Mouse (Mus musculus) heart, embryonic 16.5 days (tissue): ENCODE measurements around the gene Ppp1r14b. TPM values are rescaled to one million over a fixed set of nuclear protein-coding genes. Genes with fewer than 3 reads are reported as not detected.
"Not testable (repeated sequence)": the region's sequence is repeated elsewhere in the genome, so short reads cannot be mapped to it uniquely, and the experiment has no call there.

Experiments
- ATAC-seq: fragments of 200-750 bp; cut with Nextera tagmentation; replicated peaks from 2 replicates; pipeline ENCODE4 v1.8.0; 2017; ENCODE audit warnings: moderate number of reproducible peaks; ENCODE audit not compliant: insufficient read depth, low FRiP score; ENCODE audit errors: extremely low read depth
- H3K27ac ChIP-seq: fragments of 300-500 bp; sonication (generic); 2 replicates; pipeline ENCODE4 v1.5.1; 2014; ENCODE audit warnings: mild to moderate bottlenecking, low read length, control low read depth, moderate library complexity
- H3K27me3 ChIP-seq: fragments of 300-500 bp; sonication (generic); 2 replicates; pipeline ENCODE4 v1.6.1; 2014; ENCODE audit warnings: low read length, mixed read lengths; ENCODE audit not compliant: control insufficient read depth, insufficient read depth
- H3K36me3 ChIP-seq: fragments of 300-500 bp; sonication (generic); 2 replicates; pipeline ENCODE4 v1.6.1; 2014; ENCODE audit not compliant: control insufficient read depth, insufficient read depth
- H3K4me1 ChIP-seq: fragments of 300-500 bp; sonication (generic); 2 replicates; pipeline ENCODE4 v1.6.1; 2014; ENCODE audit warnings: low read length, mixed read lengths; ENCODE audit not compliant: control insufficient read depth, insufficient read depth
- H3K4me2 ChIP-seq: fragments of 300-500 bp; sonication (generic); 2 replicates; pipeline ENCODE4 v1.6.1; 2014; ENCODE audit warnings: low read depth, mild to moderate bottlenecking, control low read depth, low read length
- H3K4me3 ChIP-seq: fragments of 300-500 bp; sonication (generic); 2 replicates; pipeline ENCODE4 v1.5.1; 2014; ENCODE audit warnings: mild to moderate bottlenecking, control low read depth, low read length
- H3K9ac ChIP-seq: fragments of 300-500 bp; sonication (generic); 2 replicates; pipeline ENCODE4 v1.6.1; 2014; ENCODE audit warnings: low read length, control low read depth
- H3K9me3 ChIP-seq: fragments of 300-500 bp; sonication (generic); replicated peaks from 2 replicates; pipeline ENCODE4 v1.6.1; 2016; ENCODE audit warnings: low read length; ENCODE audit not compliant: control insufficient read depth
- whole genome bisulfite sequencing: fragments of 180-500 bp; shearing (Covaris S2); extraction: QIAGEN DNeasy Blood & Tissue Kit; methylation state at CpG from one replicate; pipeline ENCODE4 v1.1.7; 2014; 5-methylcytosine and 5-hydroxymethylcytosine counted together
- polyA plus RNA-seq: library from polyadenylated mRNA; unstranded; fragments of >200 nt; fragmentation: Nextera tagmentation; extraction: Ambion mirVana; gene quantifications from 2 replicates; pipeline ENCODE4 v1.2.1, GENCODE M21; 2015

Gene Ppp1r14b
- polyA plus RNA-seq, 1 experiment from 2014 or later, result 68.9 TPM

DNA sequence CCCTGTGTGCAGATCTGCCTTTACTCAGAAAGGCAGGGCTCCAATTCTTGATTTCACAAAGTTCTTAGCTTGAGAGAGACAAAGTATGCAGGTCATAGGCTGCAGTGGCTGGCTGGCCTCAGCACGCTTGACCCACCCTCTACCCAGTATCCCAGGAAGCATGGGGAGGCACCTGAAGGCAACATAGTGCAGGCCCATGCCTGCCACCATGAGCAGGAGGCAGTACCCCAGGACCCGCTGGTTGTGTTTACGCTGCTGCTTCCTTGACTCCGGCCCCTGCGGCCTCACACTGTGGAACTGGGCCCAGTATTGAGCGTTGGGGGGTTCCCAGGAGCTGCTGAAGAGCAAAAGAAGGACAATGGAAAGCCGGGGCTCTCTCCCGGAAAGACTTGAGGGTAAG is 14.5 kb downstream of the Ppp1r14b start:
- Histone ChIP-seq H3K9me3 (no peaks in the 10 kb centered on the region), H3K27me3 (no peaks in the 10 kb centered on the region), H3K4me1 (peaks cover 28% of the 10 kb centered on the region), H3K4me2 (no peak overlapping the region), H3K36me3 (peaks cover 5% of the 10 kb centered on the region; the same call in 1 of the 2 replicates), H3K27ac (no peak overlapping the region), H3K4me3 (no peak overlapping the region), H3K9ac (no peak overlapping the region)
- ATAC-seq, result no peak
- 87% methylated on average over 8 of the region's 8 CpGs for WGBS

DNA sequence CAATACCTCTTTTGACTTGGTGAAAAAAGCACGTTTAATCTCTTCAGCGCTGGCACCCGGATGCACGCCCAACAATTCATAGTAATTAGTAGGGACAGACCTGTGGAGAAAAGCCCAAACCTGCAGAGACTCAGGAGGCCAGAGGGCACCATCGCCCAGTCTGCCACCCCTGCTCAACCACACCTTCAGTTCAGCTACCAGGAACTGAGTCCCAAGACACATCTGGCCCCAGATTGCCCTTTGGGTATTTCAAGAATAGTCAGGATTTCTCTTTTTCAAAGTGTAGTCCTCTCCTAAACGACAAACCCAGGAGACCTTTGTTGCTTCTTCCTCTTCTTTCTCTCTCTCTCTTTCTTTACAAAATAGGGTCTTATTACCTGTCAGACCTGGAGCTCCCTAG is 15.9 kb downstream of the Ppp1r14b start:
- no peaks in the 10 kb centered on the region for H3K9me3 ChIP-seq
- ATAC-seq, result no peak
- no peak overlapping the region for H3K27ac ChIP-seq
- 84% methylated on average over 6 of the region's 6 CpGs for WGBS
- H3K9ac ChIP-seq, result no peak overlapping the region
- no peak overlapping the region for H3K4me2 ChIP-seq
- H3K27me3 ChIP-seq, result no peaks in the 10 kb centered on the region
- H3K4me3 ChIP-seq, result no peak overlapping the region
- peaks cover 40% of the 10 kb centered on the region for H3K4me1 ChIP-seq
- no peaks in the 10 kb centered on the region for H3K36me3 ChIP-seq

DNA sequence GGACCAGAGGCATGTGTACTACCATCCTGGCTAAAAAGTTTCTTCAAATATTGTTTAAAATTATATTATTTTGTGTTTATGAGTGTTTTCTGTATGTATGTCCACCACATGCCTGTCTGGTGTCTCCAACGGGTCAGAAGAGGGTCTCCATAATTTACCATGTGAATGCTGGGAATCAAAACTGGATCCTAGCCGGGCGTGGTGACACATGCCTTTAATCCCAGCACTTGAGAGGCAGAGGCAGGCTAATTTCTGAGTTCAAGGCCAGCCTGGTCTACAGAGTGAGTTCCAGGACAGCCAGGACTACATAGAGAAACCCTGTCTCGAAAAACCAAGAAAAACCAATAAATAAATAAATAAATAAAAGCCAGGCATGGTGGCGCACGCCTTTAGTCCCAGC is 16.4 kb downstream of the Ppp1r14b start:
- 89% methylated on average over 6 of the region's 6 CpGs for WGBS
- not testable (repeated sequence) for H3K27me3 ChIP-seq, H3K27ac ChIP-seq, H3K9ac ChIP-seq, H3K4me3 ChIP-seq, H3K36me3 ChIP-seq, H3K9me3 ChIP-seq, H3K4me2 ChIP-seq, ATAC-seq
- peaks cover 35% of the 10 kb centered on the region for H3K4me1 ChIP-seq

DNA sequence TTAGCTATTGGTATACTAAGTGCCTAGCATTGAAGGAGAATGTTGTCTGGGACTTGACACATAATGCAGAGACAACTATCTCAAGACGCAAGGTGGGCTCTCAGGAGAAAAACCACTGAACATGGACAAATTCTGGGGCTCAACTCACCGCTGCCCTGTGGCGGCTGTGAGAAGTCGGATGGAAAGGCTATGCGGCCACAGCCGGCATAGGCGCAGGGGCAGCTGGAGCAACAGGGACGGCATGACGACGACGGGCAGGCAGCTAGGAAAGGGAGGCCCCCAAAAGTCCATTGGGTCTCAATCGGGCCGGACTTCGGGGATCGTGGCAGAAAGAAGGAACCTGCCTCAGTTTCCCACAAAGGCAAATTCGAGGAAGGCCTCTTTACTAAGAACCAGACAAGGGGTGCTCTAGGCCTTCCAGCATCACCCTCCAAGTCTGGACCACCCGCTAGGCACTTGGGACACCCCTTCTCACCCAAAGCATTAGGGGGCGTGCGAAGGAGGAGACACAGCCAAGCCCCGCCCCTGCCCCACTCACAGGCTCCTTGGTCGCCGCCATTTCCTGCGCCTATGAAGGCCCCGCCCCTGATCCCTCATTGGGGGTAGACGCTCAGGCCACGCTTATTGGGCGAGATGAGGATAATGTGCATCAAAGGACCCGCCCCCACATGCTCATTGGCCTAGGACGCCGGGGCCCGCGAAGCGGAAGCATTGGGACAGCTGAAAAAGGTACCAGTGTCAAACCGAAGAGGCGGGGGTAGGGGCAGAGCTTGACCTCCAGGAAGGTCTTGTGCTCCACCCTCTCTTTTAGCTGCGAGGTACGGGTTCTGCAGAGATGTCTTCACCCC is 17.5 kb downstream of the Ppp1r14b start, which contains the start of gene Dnajc4:
Gene Dnajc4 (minus strand): TSS at position 562 of the 848 bp plus-strand sequence.
- H3K36me3 ChIP-seq, result no peaks in the 10 kb centered on the region
- peak within 1 kb of the TSS; percentile 86 for H3K27ac ChIP-seq
- peak; percentile 90 for ATAC-seq
- H3K9ac ChIP-seq, result peak within 1 kb of the TSS; percentile 89
- no peaks in the 10 kb centered on the region for H3K27me3 ChIP-seq
- H3K9me3 ChIP-seq, result no peaks in the 10 kb centered on the region
- H3K4me2 ChIP-seq, result peak within 1 kb of the TSS; percentile 98
- peaks cover 41% of the 10 kb centered on the region for H3K4me1 ChIP-seq
- peak within 1 kb of the TSS; percentile 77 for H3K4me3 ChIP-seq
- 2% methylated on average over 37 of the region's 37 CpGs for WGBS

DNA sequence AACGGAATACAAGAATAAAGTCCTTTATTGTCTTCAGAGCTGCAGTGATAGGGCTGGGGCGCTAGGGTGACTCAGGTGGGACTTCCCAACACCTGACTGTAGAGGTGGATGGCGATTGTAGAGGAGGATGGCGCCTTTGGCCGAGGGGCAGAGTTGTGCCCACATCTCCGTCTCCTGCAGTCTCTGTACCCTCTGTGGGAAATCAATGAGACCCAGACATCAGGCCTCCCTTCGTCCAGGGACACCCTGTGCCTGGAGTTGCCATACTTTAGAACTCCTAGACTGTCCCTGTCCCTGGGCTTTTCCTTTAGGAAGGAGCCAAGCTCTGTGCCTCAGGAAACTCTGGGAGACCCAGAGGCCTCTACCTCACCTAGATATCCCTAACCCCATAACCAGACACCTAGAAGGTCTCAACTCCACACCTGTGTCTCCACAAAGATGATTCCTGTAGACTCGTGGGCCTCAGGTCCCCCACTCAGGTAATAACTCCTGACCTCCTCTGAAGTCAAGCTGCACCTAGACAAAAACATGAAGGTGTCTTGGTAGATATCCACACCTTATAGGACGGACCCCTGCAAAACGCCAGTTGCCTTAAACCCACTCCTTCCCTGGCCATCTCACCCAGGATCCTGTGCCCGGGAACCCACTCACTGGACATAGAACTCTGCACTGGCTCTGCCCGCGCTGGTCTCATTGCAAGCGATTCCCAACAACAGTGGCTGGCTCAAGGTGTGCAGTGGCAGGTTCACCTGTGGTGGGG is 18.4 kb downstream of the Ppp1r14b start:
- Histone ChIP-seq H3K4me1 (peaks cover 39% of the 10 kb centered on the region), H3K27ac (peak overlapping the region; percentile 77), H3K9me3 (no peaks in the 10 kb centered on the region), H3K27me3 (no peaks in the 10 kb centered on the region), H3K36me3 (peaks cover 3% of the 10 kb centered on the region), H3K4me3 (peak overlapping the region; percentile 77), H3K9ac (peak overlapping the region; percentile 64), H3K4me2 (peak overlapping the region; percentile 98)
- ATAC-seq, result no peak
- 65% methylated on average over 14 of the region's 14 CpGs for WGBS

DNA sequence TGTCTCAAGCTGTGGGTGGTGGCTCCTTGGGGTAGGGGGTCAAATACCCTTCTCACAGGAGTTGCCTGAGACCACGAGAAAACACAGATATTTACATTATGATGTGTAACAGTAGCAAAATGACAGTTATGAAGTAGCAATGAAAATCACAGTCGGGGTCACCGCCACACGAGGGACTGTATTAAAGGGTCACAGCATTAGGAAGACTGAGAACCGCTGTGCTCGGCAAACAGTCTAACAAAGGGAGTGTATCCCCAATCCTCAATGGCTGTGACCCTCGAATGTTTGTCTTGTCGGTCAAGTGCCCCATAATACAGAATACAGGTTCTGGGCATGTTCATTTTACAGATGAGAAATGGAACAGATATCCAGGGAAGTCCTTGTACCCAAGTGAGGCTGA is 19.2 kb downstream of the Ppp1r14b start:
- Histone ChIP-seq H3K9me3 (no peaks in the 10 kb centered on the region), H3K36me3 (peaks cover 11% of the 10 kb centered on the region), H3K27me3 (no peaks in the 10 kb centered on the region), H3K9ac (no peak overlapping the region), H3K4me1 (peaks cover 37% of the 10 kb centered on the region), H3K27ac (no peak overlapping the region), H3K4me3 (no peak overlapping the region), H3K4me2 (no peak overlapping the region)
- ATAC-seq, result no peak
- WGBS, result 86% methylated on average over 8 of the region's 8 CpGs

DNA sequence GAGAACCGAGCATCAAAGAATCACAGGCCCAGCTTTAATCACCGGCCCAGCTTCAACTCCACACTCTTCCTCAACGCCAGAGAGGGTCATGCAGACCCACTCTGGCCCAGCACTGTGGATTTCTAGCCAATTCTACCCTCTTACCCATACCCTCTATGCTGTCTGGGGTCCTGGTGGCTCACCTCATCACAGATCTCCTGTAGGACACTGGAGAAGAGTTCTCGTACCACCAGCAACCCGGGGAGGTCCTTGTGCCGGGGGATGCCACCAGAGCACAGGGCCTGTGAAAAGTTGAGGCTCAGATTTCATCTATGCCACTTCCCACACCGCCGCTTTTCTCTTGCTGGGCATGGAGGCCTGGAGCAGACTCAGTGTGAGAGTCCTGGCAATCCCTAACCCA is 19.7 kb downstream of the Ppp1r14b start:
- no peak for ATAC-seq
- Histone ChIP-seq H3K4me1 (peaks cover 37% of the 10 kb centered on the region), H3K9ac (peak overlapping the region; percentile 88), H3K4me3 (no peak overlapping the region; the same call in 1 of the 2 replicates), H3K4me2 (peak overlapping the region; percentile 90), H3K27me3 (no peaks in the 10 kb centered on the region), H3K9me3 (no peaks in the 10 kb centered on the region), H3K27ac (no peak overlapping the region), H3K36me3 (peaks cover 16% of the 10 kb centered on the region)
- 84% methylated on average over 8 of the region's 8 CpGs for WGBS

DNA sequence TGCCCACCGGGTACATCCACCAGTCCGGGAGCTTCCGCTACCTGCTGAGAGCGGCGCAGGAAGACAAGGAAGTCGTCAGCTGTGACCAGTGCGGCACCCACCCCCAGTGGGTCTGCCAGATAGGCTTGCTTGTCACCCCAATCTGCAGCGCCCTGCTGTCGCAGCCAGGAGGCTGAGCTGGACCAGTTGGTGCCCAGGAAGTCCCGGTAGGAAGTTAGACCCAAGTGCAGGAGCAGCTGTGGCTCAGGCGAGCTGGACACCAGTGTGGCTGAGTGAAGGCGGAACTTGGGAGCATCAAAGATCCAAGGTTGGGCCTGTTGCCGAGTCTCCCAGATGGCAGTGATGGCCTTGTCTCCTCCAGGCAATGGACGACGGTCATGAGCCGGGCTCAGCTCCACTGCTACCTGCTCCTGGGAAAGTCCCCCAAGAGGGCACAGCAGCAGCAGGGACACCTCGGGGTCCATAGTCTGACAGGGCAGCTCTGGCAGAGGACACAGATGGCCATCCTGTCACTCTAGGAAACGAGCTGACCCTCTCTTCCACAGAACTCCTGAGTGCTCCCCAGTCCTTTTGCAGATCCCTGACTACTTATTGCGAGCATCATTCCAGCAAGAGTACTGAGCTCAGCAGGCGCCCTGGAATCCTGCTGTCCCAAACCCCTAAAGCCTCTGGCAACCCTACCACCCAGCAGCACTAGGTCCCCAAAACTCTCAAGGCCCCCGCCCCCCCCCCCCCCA is 20.7 kb downstream of the Ppp1r14b start:
- H3K9ac ChIP-seq, result peak overlapping the region; percentile 88
- ATAC-seq, result no peak
- peaks cover 26% of the 10 kb centered on the region for H3K36me3 ChIP-seq
- H3K4me2 ChIP-seq, result peak overlapping the region; percentile 90
- no peaks in the 10 kb centered on the region for H3K9me3 ChIP-seq
- H3K27me3 ChIP-seq, result no peaks in the 10 kb centered on the region
- peak overlapping the region; percentile 77 for H3K4me3 ChIP-seq
- H3K4me1 ChIP-seq, result peaks cover 37% of the 10 kb centered on the region
- H3K27ac ChIP-seq, result peak overlapping the region; percentile 89
- WGBS, result 43% methylated on average over 21 of the region's 21 CpGs
